Mouse (Mus musculus): ENCODE measurements around the gene Clec2l.

Gene Clec2l

DNA sequence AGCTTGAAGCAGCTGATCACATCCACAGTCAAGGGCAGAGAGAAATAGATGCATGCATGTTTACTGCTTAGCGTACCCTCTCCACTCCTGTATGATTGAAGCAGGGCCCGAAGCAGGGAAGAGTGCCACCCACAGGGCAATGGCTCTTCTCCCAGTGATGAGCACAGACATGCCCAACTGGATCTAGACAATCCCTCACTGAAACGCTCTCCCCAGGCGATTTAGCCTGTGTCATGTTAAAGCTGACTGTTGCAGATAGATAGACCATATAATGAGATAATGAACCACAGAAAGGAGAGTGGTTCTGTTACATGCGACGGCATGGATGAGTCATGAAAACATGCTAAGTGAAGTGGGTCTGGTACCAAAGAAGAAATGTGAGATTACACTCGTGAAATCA lies 8.4 kb downstream of the Clec2l start:
- no peak for DNase-seq

DNA sequence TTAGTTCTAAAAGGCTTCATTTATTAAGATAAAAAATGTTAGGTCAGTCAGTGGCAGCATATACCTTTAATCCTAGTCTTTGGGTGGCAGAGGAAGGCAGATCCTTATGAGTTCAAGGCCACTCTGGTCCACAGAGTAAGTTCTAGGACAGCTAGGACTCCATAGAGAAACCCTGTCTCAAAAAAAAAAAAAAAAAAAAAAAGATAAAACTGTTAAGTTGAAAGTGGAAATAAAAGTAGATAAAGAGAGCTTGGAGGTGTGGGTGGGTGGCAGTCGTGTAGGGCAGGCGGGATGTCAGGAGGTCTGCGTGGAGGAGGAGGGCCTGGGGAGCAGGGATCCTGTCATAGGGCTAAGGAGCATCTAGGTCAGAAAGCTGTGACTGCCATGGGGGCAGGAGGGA lies 9.1 kb downstream of the Clec2l start:
- no peak for DNase-seq

DNA sequence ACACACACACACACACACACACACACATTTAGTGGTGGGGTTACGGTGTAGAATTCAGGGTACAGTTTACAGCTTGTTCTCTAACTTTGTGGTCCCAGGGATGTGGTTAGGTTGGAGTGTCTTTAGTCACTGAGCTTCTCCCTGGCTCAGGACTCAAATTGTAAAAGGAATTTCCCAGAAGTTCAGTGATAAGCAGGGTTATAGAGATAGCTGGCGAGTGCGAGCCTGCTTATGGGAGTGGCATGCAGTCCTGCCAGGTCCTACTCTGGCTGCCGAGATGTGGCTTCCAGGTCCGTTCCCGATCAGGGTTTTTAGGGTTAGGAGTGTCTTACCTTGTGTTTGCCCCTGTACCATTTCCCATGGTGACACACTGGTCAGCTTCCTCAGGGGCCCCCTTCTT lies 13.3 kb downstream of the Clec2l start:
- no peak for DNase-seq

DNA sequence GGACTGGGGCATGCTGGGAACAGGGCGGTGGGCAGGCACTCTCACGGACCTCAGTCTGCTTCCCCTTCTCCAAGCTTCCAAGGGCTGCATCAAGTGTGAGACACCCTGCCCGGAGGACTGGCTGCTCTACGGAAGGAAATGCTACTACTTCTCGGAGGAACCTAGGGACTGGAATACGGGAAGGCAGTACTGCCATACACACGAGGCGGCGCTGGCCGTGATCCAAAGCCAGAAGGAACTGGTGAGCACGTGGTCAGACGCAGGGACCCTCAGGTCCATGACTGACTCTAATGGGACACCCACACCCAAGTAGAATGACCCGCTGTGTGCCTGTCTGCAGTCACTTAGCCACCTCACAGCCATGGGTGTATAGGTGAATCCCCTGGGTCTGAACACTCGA lies 13.9 kb downstream of the Clec2l start:
- no peak for DNase-seq

DNA sequence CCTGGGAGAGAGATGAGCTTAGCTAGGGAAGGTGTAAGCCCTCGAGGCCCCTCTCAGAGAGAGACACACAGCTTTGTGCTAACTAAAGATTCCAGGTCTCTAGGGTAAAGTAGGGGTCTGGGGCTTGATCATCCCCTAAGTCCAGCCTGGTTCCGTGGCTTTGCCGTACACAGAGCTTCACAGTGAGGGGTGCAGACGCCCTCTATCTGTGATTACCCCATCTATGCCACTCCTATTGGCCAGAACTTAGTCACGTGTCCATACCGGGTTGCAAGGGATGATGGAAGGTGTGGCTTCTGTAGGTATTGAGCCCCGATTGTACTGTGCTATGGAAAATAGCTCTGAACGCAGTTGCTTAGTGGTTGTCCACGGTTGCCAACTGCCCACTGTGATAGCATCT lies 14.8 kb downstream of the Clec2l start:
- DNase-seq, result no peak

DNA sequence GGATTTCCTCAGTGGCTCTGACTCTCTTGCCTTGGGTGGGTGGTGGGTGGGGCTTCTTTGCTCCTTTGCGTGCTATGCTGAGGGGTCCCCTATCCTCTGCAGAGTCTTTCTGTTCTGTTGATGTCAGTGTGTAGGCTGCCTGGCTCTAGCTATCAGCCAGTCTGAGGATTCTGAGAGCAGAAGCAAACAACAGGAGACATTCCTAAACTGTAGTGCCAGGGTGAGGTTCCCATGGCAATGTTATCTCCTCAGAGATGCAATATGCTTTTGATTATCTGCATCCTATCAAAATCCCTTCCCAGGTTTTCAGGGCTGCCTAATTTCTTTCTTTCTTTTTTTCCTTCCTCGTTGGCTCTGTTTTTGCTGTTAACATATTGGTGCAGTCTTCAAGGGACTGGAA lies 19.7 kb downstream of the Clec2l start:
- no peak for DNase-seq

DNA sequence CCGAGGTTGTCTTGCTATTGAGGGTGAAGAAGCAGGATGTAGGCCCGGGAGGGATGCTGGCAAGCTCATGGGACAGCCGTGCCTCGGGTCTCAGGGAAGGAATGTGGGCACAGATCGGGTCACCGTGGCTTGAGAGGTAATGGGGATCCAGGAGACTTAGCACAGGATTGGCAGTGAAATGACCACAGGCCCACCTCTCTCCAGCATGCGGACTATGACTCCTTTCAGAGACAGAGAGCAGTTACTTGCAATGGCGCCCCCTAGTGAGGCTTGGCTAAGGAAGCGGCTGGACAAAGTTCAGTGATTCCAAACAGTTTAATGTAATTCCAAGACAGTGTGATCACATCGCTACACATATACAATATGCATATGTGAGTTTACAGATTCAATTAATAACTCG lies 24.3 kb downstream of the Clec2l start:
- peak; percentile 58 for DNase-seq

DNA sequence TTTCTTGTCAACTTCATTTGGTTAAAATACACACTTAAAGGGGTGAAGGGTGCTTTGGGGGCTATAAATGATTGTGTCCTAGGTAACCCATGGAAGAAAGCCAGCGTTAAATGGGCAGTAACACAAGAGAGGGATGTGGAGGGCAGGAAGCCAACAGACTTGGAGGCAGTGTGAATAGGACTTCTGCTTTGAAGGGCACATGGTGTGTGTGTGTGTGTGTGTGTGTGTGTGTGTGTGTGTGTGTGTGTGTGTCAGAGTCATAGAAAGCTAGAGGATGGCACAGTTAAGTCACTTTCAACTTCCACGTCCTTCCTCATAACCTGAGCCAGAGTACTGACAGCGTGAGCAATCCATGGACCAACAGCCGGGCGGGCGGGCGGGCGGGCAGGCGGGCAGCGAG lies 26.0 kb downstream of the Clec2l start:
- no peak for DNase-seq

DNA sequence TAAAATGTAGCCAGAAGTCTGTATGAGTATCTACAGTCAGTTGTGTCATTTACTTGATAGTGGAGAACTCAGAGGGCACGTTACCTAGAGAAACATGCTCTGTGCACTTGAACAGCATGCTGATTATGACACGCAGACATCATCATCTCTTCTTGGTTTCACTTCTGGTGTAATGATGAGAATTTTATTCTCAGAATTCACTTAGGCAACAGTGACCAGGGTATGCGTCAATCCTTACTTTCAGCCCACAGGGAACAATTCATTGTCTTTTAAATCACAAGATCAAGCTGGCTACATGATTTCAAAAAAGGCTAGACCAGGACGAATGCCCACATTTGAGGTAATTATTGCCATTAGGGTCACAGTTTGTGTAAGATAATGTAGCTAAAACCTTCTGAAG lies 27.7 kb downstream of the Clec2l start:
- DNase-seq, result no peak

DNA sequence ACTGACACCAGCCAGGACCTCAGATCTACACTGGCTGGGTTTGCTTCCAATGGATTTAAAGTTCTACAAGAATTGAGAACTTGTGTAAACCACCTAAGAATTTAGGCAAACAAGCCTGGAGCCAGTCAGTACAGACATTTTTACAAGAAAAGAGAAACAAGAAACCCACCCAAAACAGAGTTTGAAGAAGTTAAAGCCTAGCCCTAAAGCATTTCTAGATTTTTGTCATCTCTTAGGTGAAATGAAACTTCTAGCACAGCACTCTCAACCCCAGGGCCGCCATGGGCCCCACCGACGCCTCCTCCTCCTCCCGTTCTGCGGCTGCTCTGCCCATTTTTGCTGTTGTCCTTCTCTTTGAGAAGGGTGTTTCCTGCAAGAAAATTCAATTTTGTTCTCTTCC lies 28.2 kb downstream of the Clec2l start:
- DNase-seq, result no peak

DNA sequence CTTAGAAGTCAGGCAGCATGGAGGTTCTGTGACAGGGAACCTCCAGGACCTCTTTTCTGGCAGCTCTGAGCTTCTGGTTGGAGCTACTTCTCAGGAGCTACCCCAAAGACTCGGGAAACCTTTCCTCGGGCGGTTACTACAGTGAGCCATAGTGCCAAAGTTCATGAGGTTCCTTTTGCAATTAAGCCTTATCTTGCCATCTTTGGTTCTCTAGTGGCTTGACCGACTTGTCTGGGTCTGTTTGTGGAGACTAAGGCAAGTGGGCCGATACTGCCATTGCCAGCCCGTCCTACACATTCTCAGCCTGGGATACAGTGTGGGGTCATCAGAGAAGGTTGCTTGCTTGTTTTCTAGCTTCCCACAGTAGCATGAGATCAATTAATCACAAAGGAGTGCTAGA lies 29.7 kb downstream of the Clec2l start:
- DNase-seq, result no peak

DNA sequence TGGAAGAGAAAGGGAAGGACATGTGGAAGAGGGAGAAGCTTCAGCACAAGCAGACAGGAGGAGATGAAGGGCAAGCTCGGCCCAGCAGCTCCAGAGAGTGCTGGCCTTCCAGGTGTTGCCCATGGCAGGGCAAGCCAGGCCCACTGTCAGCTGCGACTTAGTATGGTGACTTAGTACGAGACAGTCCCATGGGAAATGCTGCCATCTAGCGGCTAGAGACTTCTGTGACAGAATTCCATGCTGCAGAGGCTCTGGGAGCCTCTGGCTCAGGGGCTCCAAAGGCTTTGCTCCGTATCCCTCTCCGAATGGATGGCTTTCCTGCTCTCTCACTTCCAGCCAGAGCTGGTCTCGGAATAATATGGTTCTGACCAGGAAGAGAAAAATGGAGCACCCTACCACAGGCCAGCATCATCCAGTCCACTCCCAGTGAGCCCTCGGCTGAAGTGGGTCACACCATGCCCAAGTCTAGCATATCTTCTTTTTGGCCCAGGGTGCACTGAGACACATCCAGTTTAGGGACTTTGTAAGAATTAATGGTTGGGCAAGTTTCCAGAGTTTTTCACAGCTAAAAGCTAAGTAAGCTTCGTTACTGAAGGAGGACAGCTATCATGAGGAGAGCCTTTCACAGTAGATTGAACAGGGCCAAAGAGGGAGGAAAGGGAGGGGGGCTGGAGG lies 32.6 kb downstream of the Clec2l start:
- DNase-seq, result peak; percentile 94

DNA sequence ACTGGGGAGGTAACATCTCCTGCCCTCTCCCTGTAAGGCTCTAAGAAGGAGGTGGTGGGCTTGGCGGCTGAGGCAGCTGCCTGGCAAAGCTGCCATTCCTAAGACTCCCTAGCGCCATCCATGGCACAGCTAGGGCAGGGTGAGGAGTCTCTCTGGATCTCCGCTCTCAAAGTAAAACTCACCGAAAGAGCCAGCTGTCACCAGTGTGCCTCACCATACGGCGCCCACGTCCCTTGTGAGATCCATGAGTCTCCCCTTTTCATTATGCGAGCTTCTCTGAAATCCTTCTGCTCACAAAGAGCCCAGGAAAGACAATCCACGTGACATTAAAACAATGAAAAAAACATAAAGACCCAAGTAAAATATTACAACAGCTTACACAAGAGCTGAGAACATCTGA lies 33.7 kb downstream of the Clec2l start:
- DNase-seq, result no peak

DNA sequence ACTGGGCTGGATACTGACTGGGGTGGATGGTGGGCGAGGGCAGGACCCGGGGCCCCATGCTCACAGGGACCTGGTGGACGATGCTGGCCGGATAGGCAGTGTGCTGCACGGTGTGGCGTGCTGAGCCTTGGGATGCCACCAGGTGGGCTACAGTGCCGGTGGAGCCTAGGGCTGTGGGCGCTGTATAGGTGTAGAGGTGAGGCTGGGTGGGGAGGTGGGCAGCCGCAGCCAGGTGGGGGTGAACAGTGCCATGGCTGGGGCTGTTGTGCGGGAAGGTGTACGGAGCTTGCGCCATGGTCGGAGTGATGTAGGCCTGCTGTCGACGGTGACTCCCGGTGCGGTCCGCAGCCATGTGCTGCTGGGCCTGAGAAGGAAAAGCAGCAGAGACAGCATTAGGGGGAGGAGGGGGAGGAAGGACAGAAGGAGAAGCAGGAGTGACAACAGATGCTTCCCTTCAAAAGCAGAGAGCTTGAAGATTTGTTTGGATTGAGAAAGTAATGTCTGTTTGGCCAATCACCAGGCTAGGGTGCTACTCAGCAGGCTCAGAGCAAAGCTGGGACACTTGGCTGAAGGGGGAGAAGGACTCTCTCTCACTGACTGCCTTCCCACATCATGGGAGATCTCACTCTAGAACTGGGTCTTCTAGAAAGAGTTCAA lies 35.5 kb downstream of the Clec2l start:
- no peak for DNase-seq

DNA sequence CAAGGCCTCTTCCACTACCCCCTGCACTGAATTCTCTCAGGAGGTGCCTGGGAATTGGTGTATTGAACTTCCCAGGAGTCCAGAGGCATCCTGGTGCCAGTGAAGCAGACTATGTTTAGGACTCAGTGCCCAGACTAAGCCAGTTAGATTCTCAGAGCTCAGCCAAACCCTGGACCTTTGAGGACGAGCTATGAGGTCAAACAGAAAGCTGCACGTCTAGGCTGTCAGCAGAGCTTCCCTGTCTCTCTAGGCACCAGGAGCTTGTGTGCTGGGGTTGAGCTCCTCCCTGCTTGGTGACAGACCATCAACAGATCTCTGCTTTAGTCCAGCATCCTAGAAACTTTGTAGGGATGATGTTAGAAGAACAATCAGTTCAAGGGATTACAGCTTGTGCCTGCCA lies 38.6 kb downstream of the Clec2l start:
- DNase-seq, result no peak

DNA sequence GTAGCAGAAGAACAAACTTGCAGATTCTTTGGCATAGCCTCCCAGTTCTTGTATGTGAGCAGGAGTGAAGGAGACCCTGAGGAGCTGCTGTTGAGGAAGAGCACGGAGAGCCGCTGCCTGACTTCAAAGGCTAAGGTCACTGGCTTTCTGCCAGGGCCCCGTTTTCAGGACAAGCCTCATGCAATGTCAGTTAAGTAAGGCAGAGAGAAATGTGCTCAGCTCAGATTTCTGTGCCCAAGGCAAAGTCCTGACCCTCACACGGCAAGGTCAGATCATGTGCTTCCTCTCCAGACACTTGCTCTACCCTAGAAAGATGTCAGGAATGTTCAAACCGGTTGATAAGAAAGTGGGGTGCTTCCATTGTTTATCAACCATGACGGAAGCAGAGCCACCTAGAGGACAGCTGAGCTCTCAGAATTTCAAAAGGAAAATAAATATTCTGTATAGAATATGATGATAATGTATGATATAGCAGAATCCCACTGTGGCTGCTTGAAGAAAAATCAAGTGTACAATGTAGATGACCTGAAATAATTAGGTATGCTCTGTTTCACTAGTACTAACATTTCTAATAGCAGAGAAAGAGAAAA lies 40.0 kb downstream of the Clec2l start:
- DNase-seq, result peak; percentile 13

DNA sequence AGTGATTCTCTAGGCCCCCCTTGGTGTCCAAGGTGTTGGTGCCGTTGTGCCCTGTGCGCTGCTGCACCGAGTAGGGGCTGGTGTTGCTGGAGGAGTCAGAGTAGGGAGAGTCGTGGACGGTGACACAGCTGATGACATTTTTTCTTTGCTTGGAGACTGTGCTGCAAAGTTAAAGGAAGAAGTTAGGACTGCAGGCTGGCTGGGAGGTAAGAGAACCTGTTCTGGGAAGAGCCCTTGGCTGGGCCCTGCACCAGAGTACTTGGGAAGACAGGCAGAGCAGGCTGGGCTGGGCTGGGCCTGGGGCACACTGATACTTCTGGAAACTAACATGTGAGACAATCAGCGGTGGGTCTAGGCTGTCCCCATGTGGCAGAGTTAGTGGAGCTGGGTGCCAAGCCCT lies 40.7 kb downstream of the Clec2l start:
- no peak for DNase-seq

DNA sequence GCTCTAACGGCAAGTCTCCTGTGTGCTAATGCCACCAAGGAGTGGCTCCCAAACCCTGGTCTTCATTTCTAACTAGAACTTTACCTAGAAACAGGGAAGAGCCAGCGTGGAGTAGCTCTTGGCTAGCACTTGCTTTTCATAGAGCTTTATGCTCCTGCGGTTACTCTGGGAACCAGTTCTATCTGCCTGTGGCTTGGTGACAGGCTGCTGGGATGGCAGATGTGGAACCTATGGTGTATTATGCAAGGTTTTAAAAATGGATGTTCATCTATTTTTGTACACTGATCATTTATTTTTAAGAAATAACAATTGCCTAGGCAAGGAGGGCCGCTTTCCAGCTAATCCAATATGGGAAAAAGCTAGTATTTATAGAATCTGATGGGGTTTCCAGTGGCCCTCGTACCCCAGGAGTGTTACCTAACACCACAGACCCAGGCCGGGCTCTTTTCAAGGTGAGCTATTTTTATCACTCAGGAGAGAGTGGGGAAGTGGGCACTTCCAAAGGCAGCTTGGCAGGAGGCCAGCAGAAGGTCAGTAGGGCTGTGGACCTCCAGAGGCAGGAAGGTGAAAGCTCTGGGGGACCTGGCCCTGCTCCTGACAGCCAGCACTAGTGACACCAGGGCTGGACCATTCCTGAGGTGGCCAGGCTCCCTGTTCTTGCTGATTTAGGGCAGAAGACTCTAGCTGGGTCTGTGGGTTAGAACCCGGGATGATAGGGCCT lies 41.6 kb downstream of the Clec2l start:
- no peak for DNase-seq

DNA sequence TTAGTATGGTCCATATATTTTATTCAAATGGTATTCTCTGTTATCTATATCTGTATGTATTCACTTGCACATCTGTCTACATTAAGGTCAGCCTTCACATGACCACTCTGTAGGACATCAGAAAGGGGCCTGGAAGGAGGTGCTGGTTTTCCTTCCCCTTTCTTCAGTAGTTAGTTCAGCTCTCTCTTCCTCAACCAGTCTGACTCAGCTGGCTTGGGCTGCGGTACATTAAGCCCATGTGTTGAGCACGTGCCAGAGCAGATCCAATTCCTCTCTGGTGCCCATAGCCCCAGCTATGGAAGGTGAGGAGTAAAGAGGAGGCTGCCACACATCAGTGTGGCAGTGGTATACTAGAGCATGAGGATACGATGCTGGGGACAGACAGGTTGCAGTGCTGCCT lies 47.6 kb downstream of the Clec2l start:
- DNase-seq, result no peak

DNA sequence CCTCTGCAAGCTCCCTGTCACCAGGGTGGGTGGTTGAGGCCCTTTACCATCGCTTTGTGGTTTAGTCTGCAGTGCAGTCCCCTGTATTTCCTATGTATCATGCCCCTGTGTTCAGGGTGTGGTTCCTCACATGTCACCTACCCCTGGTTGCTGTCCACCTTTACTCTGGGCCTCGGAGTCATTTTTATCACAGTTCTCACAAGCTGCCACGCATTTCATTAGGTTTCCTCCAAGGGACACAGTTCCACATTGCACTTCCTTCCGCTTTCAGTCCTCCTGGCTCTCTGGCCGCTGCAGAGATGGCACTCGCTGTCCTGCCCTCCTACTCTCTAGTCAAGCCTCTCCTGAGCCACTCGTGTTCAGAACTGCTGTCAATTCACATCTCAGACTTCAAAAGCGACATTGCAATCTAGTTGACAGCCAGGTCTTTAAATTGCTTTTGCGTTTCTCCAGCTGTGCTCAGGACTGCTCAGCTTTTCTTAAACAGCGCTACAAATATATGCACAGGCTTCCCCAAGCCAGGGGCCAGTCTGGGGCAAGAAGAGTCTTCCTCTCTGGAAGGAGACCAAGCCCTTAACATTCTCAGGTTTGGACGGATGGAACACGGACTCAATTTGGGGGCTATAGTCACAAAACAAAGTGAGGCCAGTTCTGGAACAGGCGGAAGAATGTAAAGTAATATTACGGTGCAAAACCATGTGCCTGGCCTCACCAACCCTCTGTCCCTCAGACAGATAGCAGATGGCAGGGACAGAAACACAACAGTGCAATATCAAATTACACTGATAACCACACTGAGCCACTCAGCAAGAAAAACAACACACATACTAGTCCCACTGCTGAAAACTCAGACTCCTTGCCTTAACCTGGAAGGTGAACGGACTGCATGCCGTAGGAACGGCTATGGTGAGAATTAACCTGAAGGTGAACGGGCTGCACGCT lies 51.4 kb downstream of the Clec2l start:
- no peak for DNase-seq

DNA sequence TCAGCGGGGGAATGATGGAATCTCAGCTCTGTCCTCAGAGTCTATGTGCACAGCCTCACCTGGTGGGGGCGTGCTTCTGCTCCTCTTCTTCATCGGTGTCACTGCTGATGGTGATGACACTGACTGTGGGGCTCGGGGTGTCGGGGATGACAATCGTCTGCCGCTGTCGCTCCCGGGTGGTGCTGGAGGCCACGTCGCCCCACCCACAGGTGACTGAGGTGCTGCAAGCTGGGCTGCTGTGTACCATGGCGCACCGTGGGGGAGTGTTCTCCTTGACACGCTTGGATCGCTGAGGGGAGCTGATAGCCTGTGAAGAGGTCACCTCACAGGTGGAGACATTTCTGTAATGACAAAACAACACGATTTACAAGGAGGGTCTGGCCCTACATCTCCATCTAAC lies 53.0 kb downstream of the Clec2l start:
- no peak for DNase-seq

DNA sequence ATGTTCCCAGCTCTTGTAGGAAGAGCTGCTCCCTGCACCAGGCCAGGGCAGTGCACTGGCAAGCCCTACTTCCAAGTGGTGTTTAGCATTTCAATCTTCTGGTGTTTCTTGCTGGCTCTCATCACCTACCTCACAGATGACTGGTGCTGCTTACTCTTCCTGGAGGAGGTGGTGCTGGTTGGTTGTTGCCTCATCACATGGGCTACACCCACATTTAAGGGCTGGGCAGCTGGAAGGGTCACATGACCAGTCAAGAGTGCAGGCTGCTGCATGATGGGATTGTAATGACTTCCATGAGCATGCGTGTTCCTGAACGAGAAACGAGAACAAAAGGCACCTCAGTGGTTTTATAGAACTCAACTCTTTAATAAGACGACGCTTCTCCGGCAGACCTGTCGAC lies 55.8 kb downstream of the Clec2l start:
- DNase-seq, result no peak

DNA sequence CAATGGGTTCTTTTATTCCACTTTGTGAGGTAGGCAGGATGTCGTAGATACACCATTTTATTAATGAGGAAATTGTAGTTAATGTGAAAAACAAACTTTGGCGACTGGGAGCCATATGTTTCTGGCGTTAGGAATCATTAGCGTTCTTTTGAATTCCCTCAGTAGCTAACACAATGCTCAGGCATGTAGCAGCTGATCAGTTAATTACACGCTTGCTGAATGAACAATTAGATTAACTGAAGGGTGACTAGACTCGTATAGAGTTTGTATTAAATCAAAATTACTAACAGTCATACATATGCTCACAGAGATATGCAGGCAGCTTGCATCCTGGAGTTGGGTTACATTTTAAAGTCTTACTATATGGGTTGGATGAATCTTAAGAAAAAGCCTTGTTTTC lies 56.4 kb downstream of the Clec2l start:
- DNase-seq, result no peak
